17 mouse cellular contexts compared by ENCODE assay signal in the genomic region with DNA sequence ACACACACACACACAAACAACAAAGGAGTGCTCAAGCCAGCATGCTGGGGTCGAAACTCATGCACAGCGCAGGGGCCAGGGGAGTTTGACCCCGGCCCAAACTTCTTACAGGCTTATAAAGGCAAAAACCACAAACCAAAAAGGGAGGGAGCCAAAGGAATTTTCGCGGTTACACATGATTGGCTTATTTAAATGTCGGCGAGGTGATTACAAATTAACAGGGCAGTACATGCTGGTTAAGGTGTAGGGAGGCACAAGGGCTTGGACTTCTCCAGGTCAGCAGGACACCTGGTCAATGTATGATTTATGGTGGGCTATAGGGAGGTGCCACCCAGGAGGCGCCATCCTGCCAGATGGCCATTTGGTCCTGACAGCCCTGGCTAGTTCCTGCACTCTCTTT. TPM values are rescaled to one million over a fixed set of nuclear protein-coding genes. Genes with fewer than 3 reads are reported as not detected.
DNase-seq lines count a peak whose midpoint lies in the region; TF ChIP-seq lines count a peak whose summit lies in the region.
"Not testable (repeated sequence)": the region's sequence is repeated elsewhere in the genome, so short reads cannot be mapped to it uniquely, and the experiment has no call there.
"Had no signal": no experiment of that assay in that cellular context is flagged by ENCODE, and none has a peak within 500 bp of the region (broad histone marks: within the 10 kb centered on the region; RNA-seq: fewer than 3 reads in every experiment).

No protein-coding gene starts in this region.

- 16% methylated on average over 8 of the region's 8 CpGs for WGBS in kidney, adult 2 months

- not testable (repeated sequence) for TF ChIP-seq CTCF in kidney, adult 2 months (conservative IDR thresholded peaks at IDR 0.05; ENCODE audit: insufficient read depth, insufficient read length, low read depth, low read length)

- not testable (repeated sequence) for TF ChIP-seq POLR2A in kidney, adult 2 months (IDR thresholded peaks at IDR 0.05; ENCODE audit: low read depth, low read length)

- H3K36me3 ChIP-seq in kidney, adult 2 months (ENCODE audit: control insufficient read depth, insufficient read depth, low read length): not testable (repeated sequence)

- H3K4me3 ChIP-seq in kidney, adult 2 months (ENCODE audit: insufficient read depth, low read depth, low read length): not testable (repeated sequence)

- peak; percentile 48 for DNase-seq in kidney, adult 11 months
- DNase-seq in kidney, adult 2 months: peak; percentile 63
- DNase-seq in kidney, adult 9 months: peak; percentile 58
- peak; percentile 49 for DNase-seq in kidney, postnatal 14 days
- peak; percentile 14 to 39 for DNase-seq in kidney, postnatal 36 days

- not testable (repeated sequence) for H3K27me3 ChIP-seq in kidney, adult 2 months (replicated peaks; ENCODE audit: control insufficient read depth, insufficient read depth, low read length)

- H3K27ac ChIP-seq in kidney, adult 2 months (ENCODE audit: insufficient read depth, low read depth, low read length): not testable (repeated sequence)

- not testable (repeated sequence) for H3K4me1 ChIP-seq in kidney, adult 2 months (ENCODE audit: control insufficient read depth, insufficient read depth, low read length)

RNA-seq across cellular contexts. Expression of gene Olfr54, which starts 15.3 kb away (rescaled TPM):
- polyA plus RNA-seq in kidney, adult 2 months (2012; rRNA removed): not detected in 2 replicates
- polyA plus RNA-seq: cerebellum, adult 2 months; cortical plate, adult 2 months; embryonic facial prominence, embryonic 10.5 days; embryonic facial prominence, embryonic 12.5 days; forebrain, embryonic 11.5 days; forebrain, embryonic 13.5 days; forebrain, embryonic 15.5 days; G1E; Patski had no signal

RNA-seq across cellular contexts. Expression of gene Olfr1375, which starts 18.5 kb away (rescaled TPM):
- not detected in 2 replicates for polyA plus RNA-seq in kidney, adult 2 months (2012; rRNA removed)
- polyA plus RNA-seq: activated CD4-positive, CD25-positive, alpha-beta regulatory T cell, adult 4 months; CD4-positive, CD25-positive, alpha-beta regulatory T cell, adult 4 months; cerebellum, adult 2 months; cortical plate, adult 2 months; embryonic facial prominence, embryonic 10.5 days; embryonic facial prominence, embryonic 12.5 days; embryonic facial prominence, embryonic 14.5 days; forebrain, embryonic 11.5 days; forebrain, embryonic 13.5 days; forebrain, embryonic 15.5 days; G1E; Patski had no signal

RNA-seq across cellular contexts. Expression of gene Olfr51, which starts 26.0 kb away (rescaled TPM):
- polyA plus RNA-seq in kidney, adult 2 months (2012; rRNA removed): not detected in 2 replicates
- polyA plus RNA-seq: activated CD4-positive, CD25-positive, alpha-beta regulatory T cell, adult 4 months; CD4-positive, CD25-positive, alpha-beta regulatory T cell, adult 4 months; cerebellum, adult 2 months; cortical plate, adult 2 months; embryonic facial prominence, embryonic 10.5 days; embryonic facial prominence, embryonic 12.5 days; embryonic facial prominence, embryonic 14.5 days; forebrain, embryonic 11.5 days; forebrain, embryonic 13.5 days; forebrain, embryonic 15.5 days; G1E; Patski had no signal

RNA-seq across cellular contexts. Expression of gene Zfp354a, which starts 29.7 kb away (rescaled TPM):
- 2.2 and 5.2 TPM in 2 replicates for polyA plus RNA-seq in kidney, adult 2 months (2012; rRNA removed)
- polyA plus RNA-seq: activated CD4-positive, CD25-positive, alpha-beta regulatory T cell, adult 4 months; CD4-positive, CD25-positive, alpha-beta regulatory T cell, adult 4 months; G1E had no signal

RNA-seq across cellular contexts. Expression of gene Olfr1377, which starts 47.6 kb away (rescaled TPM):
- not detected in 2 replicates for polyA plus RNA-seq in kidney, adult 2 months (2012; rRNA removed)
- polyA plus RNA-seq: activated CD4-positive, CD25-positive, alpha-beta regulatory T cell, adult 4 months; CD4-positive, CD25-positive, alpha-beta regulatory T cell, adult 4 months; cerebellum, adult 2 months; cortical plate, adult 2 months; embryonic facial prominence, embryonic 10.5 days; embryonic facial prominence, embryonic 12.5 days; forebrain, embryonic 11.5 days; forebrain, embryonic 13.5 days; forebrain, embryonic 15.5 days; G1E; Patski had no signal
